Mouse (Mus musculus) forebrain, postnatal 0 days (tissue): ENCODE results near the gene Ppt1. TPM values are rescaled to one million over a fixed set of nuclear protein-coding genes. Genes with fewer than 3 reads are reported as not detected.
A peak's percentile ranks its signal among the peaks of the same experiment; 100 is the strongest.

Experiments used
- ATAC-seq: fragments of 200-750 bp; cut with Nextera tagmentation; 2 replicates; pipeline ENCODE4 v1.8.0; 2017; ENCODE audit warnings: mild to moderate bottlenecking, moderate library complexity
- DNase-seq: peaks from one replicate; pipeline ENCODE4 v3.0.0-alpha.2; 2015
- H3K27ac ChIP-seq: fragments of 300-500 bp; sonication (generic); 2 replicates; pipeline ENCODE4 v1.5.1; 2014; ENCODE audit warnings: low read depth, mild to moderate bottlenecking, antibody characterized with exemption, low read length, moderate library complexity, mixed read lengths
- H3K27me3 ChIP-seq: fragments of 300-500 bp; sonication (generic); 2 replicates; pipeline ENCODE4 v1.6.1; 2014; ENCODE audit warnings: mild to moderate bottlenecking, low read length, mixed read lengths; ENCODE audit not compliant: insufficient read depth
- H3K36me3 ChIP-seq: fragments of 300-500 bp; sonication (generic); 2 replicates; pipeline ENCODE4 v1.6.1; 2014; ENCODE audit warnings: mild to moderate bottlenecking, moderate library complexity; ENCODE audit not compliant: insufficient read depth
- H3K4me1 ChIP-seq: fragments of 300-500 bp; sonication (generic); 2 replicates; pipeline ENCODE4 v1.6.1; 2014; ENCODE audit warnings: antibody characterized with exemption; ENCODE audit not compliant: insufficient read depth
- H3K4me2 ChIP-seq: fragments of 300-500 bp; sonication (generic); 2 replicates; pipeline ENCODE4 v1.6.1; 2014; ENCODE audit warnings: low read depth, mild to moderate bottlenecking, moderate library complexity
- H3K4me3 ChIP-seq: fragments of 300-500 bp; sonication (generic); 2 replicates; pipeline ENCODE4 v1.5.1; 2014; ENCODE audit warnings: low read depth, low read length, mixed read lengths
- H3K9ac ChIP-seq: fragments of 300-500 bp; sonication (generic); 2 replicates; pipeline ENCODE4 v1.6.1; 2014; ENCODE audit warnings: mild to moderate bottlenecking
- H3K9me3 ChIP-seq: fragments of 300-500 bp; sonication (generic); 2 replicates; pipeline ENCODE4 v1.6.1; 2016; ENCODE audit warnings: low read length
- CTCF ChIP-seq: sonication (generic); IDR thresholded peaks from 2 replicates; pipeline ENCODE4 v1.5.1; 2016; ENCODE audit warnings: antibody characterized with exemption, control low read depth, low read depth
- WGBS: fragments of 180-500 bp; shearing (Covaris S2); extraction: QIAGEN DNeasy Blood & Tissue Kit; methylation state at CpG from one replicate; pipeline ENCODE4 v1.1.7; 2014; 5-methylcytosine and 5-hydroxymethylcytosine counted together
- polyA plus RNA-seq: library from polyadenylated mRNA; unstranded; fragments of >200 nt; fragmentation: Nextera tagmentation; extraction: Ambion mirVana; gene quantifications from 2 replicates; pipeline ENCODE4 v1.2.1, GENCODE M21; 2015
- total RNA-seq: library from RNA; depleted of rRNA; stranded (reverse); fragments of >200 nt; gene quantifications from 2 replicates; pipeline ENCODE4 v1.2.3, GENCODE M21; 2014

The Ppt1 gene
- total and polyA plus RNA-seq, 2 experiments from 2014 or later = 53.8 to 68.7 TPM

- DNase-seq (no peak), ATAC-seq (no peak)
- H3K36me3 ChIP-seq = no peaks in the 10 kb centered on the region
- no peaks in the 10 kb centered on the region for H3K9me3 ChIP-seq
- H3K27me3 ChIP-seq = no peaks in the 10 kb centered on the region
- H3K27ac ChIP-seq = no peak overlapping the region
- no peak for TF ChIP-seq CTCF
- H3K4me2 ChIP-seq = no peak overlapping the region
- no peak overlapping the region for H3K4me3 ChIP-seq
- H3K4me1 ChIP-seq = peaks cover 12% of the 10 kb centered on the region; the same call in 1 of the 2 replicates
- WGBS = 68% methylated on average over 3 of the region's 3 CpGs
- H3K9ac ChIP-seq = no peak overlapping the region
These were observed 46.5 kb downstream of the Ppt1 start for GRCm38 (mm10) chr4:122882544-122882943.

- Histone ChIP-seq H3K9me3 (no peaks in the 10 kb centered on the region), H3K9ac (no peak overlapping the region), H3K4me3 (no peak overlapping the region), H3K4me2 (no peak overlapping the region), H3K27me3 (no peaks in the 10 kb centered on the region), H3K36me3 (no peaks in the 10 kb centered on the region), H3K4me1 (peaks cover 12% of the 10 kb centered on the region; the same call in 1 of the 2 replicates), H3K27ac (no peak overlapping the region)
- ATAC-seq (no peak), DNase-seq (no peak)
- TF ChIP-seq CTCF = no peak
- 90% methylated on average over 3 of the region's 3 CpGs for WGBS
These were observed 47.3 kb downstream of the Ppt1 start for GRCm38 (mm10) chr4:122883294-122883693.

GRCm38 (mm10) chr4:122884051-122884450 lies 48.0 kb downstream of the Ppt1 start:
- H3K4me2 ChIP-seq = peak overlapping the region; percentile 60
- H3K9ac ChIP-seq = peak overlapping the region; percentile 25; the same call in 1 of the 2 replicates
- WGBS = 61% methylated on average over 2 of the region's 2 CpGs
- H3K4me3 ChIP-seq = peak overlapping the region; percentile 72
- TF ChIP-seq CTCF = no peak
- H3K4me1 ChIP-seq = peaks cover 12% of the 10 kb centered on the region; the same call in 1 of the 2 replicates
- DNase-seq = no peak
- ATAC-seq = no peak
- H3K36me3 ChIP-seq = no peaks in the 10 kb centered on the region
- no peak overlapping the region for H3K27ac ChIP-seq
- no peaks in the 10 kb centered on the region for H3K27me3 ChIP-seq
- no peaks in the 10 kb centered on the region for H3K9me3 ChIP-seq

GRCm38 (mm10) chr4:122884481-122885340 lies 48.7 kb downstream of the Ppt1 start:
- H3K27ac ChIP-seq = no peak overlapping the region
- H3K4me2 ChIP-seq = peak overlapping the region; percentile 60
- peak overlapping the region; percentile 72 for H3K4me3 ChIP-seq
- DNase-seq = no peak
- WGBS = 41% methylated on average over 12 of the region's 12 CpGs
- peak overlapping the region; percentile 87 for H3K9ac ChIP-seq
- H3K36me3 ChIP-seq = no peaks in the 10 kb centered on the region
- no peaks in the 10 kb centered on the region for H3K9me3 ChIP-seq
- H3K4me1 ChIP-seq = peaks cover 12% of the 10 kb centered on the region; the same call in 1 of the 2 replicates
- no peaks in the 10 kb centered on the region for H3K27me3 ChIP-seq
- no peak for TF ChIP-seq CTCF
- no peak for ATAC-seq

- H3K9ac ChIP-seq = peak within 1 kb of the TSS; percentile 87
- peak; percentile 99 for DNase-seq
- H3K27ac ChIP-seq = peak within 1 kb of the TSS; percentile 100
- 2% methylated on average over 49 of the region's 49 CpGs for WGBS
- H3K27me3 ChIP-seq = no peaks in the 10 kb centered on the region
- peaks cover 12% of the 10 kb centered on the region; the same call in 1 of the 2 replicates for H3K4me1 ChIP-seq
- ATAC-seq = peak; percentile 94
- no peaks in the 10 kb centered on the region for H3K36me3 ChIP-seq
- H3K4me2 ChIP-seq = peak within 1 kb of the TSS; percentile 68
- peak within 1 kb of the TSS; percentile 72 for H3K4me3 ChIP-seq
- TF ChIP-seq CTCF = no peak
- H3K9me3 ChIP-seq = no peaks in the 10 kb centered on the region
These were observed 49.9 kb downstream of the Ppt1 start, which contains the start of gene Cap1 for GRCm38 (mm10) chr4:122885768-122886578. Cap1 (minus strand) TSS chr4:122886056.

GRCm38 (mm10) chr4:122886579-122887254 lies 50.7 kb downstream of the Ppt1 start:
- no peak for DNase-seq
- Histone ChIP-seq H3K9ac (peak overlapping the region; percentile 87), H3K4me1 (peaks cover 12% of the 10 kb centered on the region; the same call in 1 of the 2 replicates), H3K36me3 (no peaks in the 10 kb centered on the region), H3K27me3 (no peaks in the 10 kb centered on the region), H3K4me3 (peak overlapping the region; percentile 72), H3K4me2 (peak overlapping the region; percentile 68), H3K27ac (peak overlapping the region; percentile 100), H3K9me3 (no peaks in the 10 kb centered on the region)
- peak; percentile 3; the same call in 1 of the 2 replicates for ATAC-seq
- under 1% methylated on average over 19 of the region's 19 CpGs for WGBS
- TF ChIP-seq CTCF = no peak
